ENCODE assay signal across 10 mouse cellular contexts in genomic region chr2:174018002-174018401, GRCm38 (mm10). TPM values are rescaled to one million over a fixed set of nuclear protein-coding genes. Genes with fewer than 3 reads are reported as not detected.
A peak's percentile ranks its signal among the peaks of the same experiment; 100 is the strongest.
DNase-seq lines count a peak whose midpoint lies in the region; ATAC-seq lines count a peak whose summit lies in the region.
"Had no signal": no experiment of that assay in that cellular context is flagged by ENCODE, and none has a peak within 500 bp of the region (broad histone marks: within the 10 kb centered on the region; RNA-seq: fewer than 3 reads in every experiment).

No protein-coding gene starts in this region.

- no peak for ATAC-seq in frontal cortex, adult (ENCODE audit: low TSS enrichment)
- ATAC-seq in kidney, embryonic 15.5 days (replicated peaks; ENCODE audit: low FRiP score) = no peak
- ATAC-seq in forebrain, embryonic 13.5 days = no peak
- ATAC-seq: forebrain, embryonic 16.5 days had no signal

- H3K9me3 ChIP-seq in kidney, embryonic 15.5 days (replicated peaks) = no peaks in the 10 kb centered on the region
- no peaks in the 10 kb centered on the region for H3K9me3 ChIP-seq in forebrain, embryonic 13.5 days (replicated peaks)

- no peak overlapping the region for H3K9ac ChIP-seq in kidney, embryonic 15.5 days
- no peak overlapping the region for H3K9ac ChIP-seq in forebrain, embryonic 13.5 days

- H3K36me3 ChIP-seq in kidney, embryonic 15.5 days = no peaks in the 10 kb centered on the region
- no peaks in the 10 kb centered on the region for H3K36me3 ChIP-seq in forebrain, embryonic 13.5 days (ENCODE audit: poor library complexity, severe bottlenecking)

- DNase-seq in embryo, embryonic 10.5 days (ENCODE audit: low spot score) = peak; percentile 26
- no peak for DNase-seq in embryo, embryonic 11 days
- DNase-seq in CD4-positive helper T cell, adult 2 months (ENCODE audit: low read depth, low spot score) = peak; percentile 22
- DNase-seq in induced T-regulatory cell, adult 2 months (ENCODE audit: low read depth) = peak; percentile 52
- DNase-seq in lung, postnatal 36 days = peak; percentile 56

- no peak overlapping the region for H3K27ac ChIP-seq in kidney, embryonic 15.5 days
- H3K27ac ChIP-seq in forebrain, embryonic 13.5 days = no peak overlapping the region
- H3K27ac ChIP-seq: left cerebral cortex, adult 2 months had no signal

- no peak overlapping the region for H3K4me3 ChIP-seq in kidney, embryonic 15.5 days (replicated peaks)
- H3K4me3 ChIP-seq in forebrain, embryonic 13.5 days = no peak overlapping the region
- H3K4me3 ChIP-seq: left cerebral cortex, adult 2 months had no signal

- peaks cover 42% of the 10 kb centered on the region for H3K27me3 ChIP-seq in kidney, embryonic 15.5 days
- H3K27me3 ChIP-seq in forebrain, embryonic 13.5 days = no peaks in the 10 kb centered on the region

- H3K4me2 ChIP-seq in kidney, embryonic 15.5 days = no peak overlapping the region
- no peak overlapping the region for H3K4me2 ChIP-seq in forebrain, embryonic 13.5 days

- H3K4me1 ChIP-seq in kidney, embryonic 15.5 days = peaks cover 35% of the 10 kb centered on the region
- no peaks in the 10 kb centered on the region for H3K4me1 ChIP-seq in forebrain, embryonic 13.5 days

- 62% methylated on average over 7 of the region's 7 CpGs for WGBS in kidney, embryonic 15.5 days
- 81% methylated on average over 7 of the region's 7 CpGs for WGBS in forebrain, embryonic 13.5 days

RNA-seq across cellular contexts. Expression of gene Stx16, which starts 58.1 kb away (rescaled TPM):
- polyA plus RNA-seq in kidney, embryonic 15.5 days (2015; fragmentation: Nextera tagmentation; extraction: Ambion mirVana) = 11.2 and 12.8 TPM in 2 replicates
- polyA plus RNA-seq in forebrain, embryonic 13.5 days (2015; fragmentation: Nextera tagmentation; extraction: Ambion mirVana) = 14.2 and 15.5 TPM in 2 replicates
